Mouse (Mus musculus) urinary bladder, adult 2 months (tissue): ENCODE measurements around the gene Brca2. TPM values are rescaled to one million over a fixed set of nuclear protein-coding genes. Genes with fewer than 3 reads are reported as not detected.

ENCODE experiments used
- DNase-seq: peaks from one replicate; pipeline ENCODE4 v3.0.0; 2022; ENCODE audit warnings: low spot score
- polyA plus RNA-seq: library from polyadenylated mRNA; depleted of rRNA; stranded (reverse); fragments of >200 nt; gene quantifications from 2 replicates; pipeline ENCODE4 v1.2.3, GENCODE M21; 2012; rRNA removed

The Brca2 gene
- polyA plus RNA-seq, 1 experiment = 5.7 TPM

GRCm38 (mm10) chr5:150598202-150599119, 76.0 kb downstream of the Brca2 start:
- no peak for DNase-seq

GRCm38 (mm10) chr5:150599301-150600294, 77.2 kb downstream of the Brca2 start:
- no peak for DNase-seq

- DNase-seq = no peak
These were observed 78.4 kb downstream of the Brca2 start for GRCm38 (mm10) chr5:150600554-150601440.

GRCm38 (mm10) chr5:150601441-150602230, 79.2 kb downstream of the Brca2 start:
- DNase-seq = no peak

DNA sequence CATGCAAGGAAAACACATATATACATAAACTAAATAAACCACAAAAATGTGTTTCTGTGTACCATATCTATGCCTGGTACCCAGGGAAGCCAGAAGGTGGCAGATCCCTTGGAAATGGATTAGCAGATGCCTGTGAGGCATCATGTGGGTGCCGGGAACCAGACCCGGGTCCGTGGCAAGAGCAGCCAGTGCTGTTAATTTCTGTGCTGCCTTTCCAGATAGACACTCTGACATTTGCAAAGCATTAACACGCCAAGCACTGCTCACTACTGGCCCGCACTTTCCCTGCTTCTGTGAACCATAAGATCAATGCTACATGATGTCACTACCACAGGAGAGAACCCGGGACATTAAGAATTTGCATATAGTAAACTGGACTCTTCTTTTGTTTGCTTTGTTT, 83.7 kb downstream of the Brca2 start:
- DNase-seq = no peak

GRCm38 (mm10) chr5:150607631-150608030, 85.2 kb downstream of the Brca2 start:
- DNase-seq = no peak

DNA sequence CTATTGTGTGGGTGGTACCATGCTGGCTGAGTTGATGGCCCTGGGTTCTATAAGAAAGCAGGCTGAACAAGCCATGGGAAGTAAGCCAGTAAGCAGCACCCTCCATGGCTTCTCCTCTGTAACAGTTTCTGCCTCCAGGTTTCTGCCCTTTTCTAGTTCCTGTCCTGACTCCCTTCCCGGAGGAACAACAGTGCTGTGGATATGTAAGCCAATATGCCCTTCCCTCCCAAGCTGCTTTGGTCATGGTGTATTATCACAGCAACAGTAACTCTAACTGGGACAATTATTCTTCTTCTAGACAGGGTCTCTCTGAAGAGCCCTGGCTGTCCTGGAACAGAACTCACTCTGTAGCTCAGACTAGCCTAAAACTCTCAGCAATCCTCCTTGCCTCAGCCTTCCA, 88.7 kb downstream of the Brca2 start:
- DNase-seq = no peak

DNA sequence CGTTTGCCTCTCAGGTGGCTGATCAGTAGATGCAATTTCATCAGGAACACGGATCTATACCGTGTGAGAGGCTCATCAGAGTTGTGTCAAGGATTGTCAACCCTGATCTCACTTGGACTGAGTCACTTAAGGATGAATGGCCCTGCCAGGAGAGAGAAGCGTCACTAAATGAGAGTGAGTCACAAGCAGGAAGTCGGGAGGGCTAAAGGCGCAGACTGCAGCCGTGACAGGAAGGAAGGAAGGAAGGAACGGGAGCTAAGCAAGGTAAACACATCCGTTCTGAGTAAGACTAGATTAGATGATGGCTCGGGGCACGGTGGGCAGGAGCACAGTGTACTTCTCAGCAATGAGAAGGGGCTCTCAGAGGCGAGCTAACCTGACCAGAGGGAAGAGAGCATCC, 89.3 kb downstream of the Brca2 start:
- no peak for DNase-seq

DNA sequence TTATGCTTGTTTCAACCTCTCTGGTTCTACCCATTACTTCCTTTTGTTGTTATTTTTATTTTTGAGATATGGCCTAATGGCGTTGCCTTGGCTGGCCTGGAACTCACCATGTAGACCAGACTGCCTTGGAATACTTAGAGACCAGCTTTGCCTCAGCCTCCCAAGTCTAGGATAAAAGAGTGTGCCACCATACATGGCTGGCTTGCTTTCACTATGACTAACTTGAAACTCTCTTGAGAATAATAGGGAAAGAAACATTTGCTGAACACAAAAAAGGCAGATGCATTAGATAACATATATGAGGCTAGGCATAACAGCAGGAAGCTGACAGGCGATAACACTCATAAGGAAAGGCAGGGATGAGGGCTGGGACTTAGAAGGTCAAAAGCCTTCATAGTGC, 91.6 kb downstream of the Brca2 start:
- DNase-seq = no peak

GRCm38 (mm10) chr5:150616216-150616615, 93.8 kb downstream of the Brca2 start:
- no peak for DNase-seq

DNA sequence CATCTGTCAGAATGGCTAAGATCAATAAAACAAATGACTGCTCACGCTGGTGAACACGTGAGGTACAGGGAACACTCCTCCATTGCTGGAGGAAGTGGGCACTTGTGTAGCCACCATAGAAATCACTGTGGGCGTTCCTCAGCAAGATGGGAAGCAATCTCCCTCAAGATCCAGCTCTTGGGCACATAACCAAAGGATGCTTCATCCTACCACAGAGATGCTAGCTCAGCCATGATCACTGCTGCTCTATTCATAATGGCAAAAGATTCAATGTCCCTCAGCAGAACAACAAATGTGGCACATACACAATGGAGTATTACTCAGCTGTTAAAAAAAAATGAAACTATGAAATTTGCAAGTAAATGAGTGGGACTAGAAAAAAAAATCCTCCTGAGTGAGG, 94.3 kb downstream of the Brca2 start:
- no peak for DNase-seq

DNA sequence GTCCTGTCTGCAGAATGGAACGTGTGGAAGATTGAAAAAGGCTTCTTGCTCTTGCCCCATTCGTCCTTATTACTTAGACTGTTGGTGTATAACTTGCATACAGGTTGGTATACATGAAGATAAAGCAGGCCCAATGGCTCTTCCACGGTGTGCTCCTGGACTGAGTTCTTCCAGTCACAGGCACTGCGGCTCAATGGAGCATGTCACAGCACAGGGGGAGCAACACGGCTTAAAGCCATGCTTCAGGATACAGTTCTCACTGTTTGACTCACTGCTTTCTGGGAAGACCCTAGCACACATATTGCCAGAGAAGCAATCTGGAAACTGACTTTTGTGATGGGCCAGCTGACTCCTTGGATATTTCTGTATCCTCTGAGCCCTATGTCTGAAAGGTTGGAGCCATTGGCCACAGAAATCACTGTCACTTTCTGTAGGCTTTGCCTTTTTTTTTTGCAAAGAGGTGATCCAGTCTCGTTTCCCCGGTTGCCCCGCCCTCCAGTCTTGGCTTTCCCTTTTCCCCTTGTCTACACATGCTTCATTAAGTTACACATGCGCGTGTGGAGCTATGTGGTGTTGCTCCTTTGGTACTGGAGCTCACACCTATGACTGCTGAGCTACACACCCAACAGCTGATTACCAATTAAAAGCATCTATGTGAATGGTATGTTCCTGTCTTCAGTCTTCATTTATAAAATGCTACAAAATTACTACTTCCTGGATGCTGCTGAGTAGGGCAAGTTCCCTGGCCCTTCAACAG, 96.3 kb downstream of the Brca2 start:
- DNase-seq = no peak

Other genes starting within 250 kb of the Brca2 start
- not detected in 2 replicates for gene Zar1l, start 4.5 kb upstream of the Brca2 start, polyA plus RNA-seq
- gene N4bp2l1, start 74.6 kb downstream of the Brca2 start, polyA plus RNA-seq = 20.4 and 23.6 TPM in 2 replicates
- 28.7 and 30.1 TPM in 2 replicates for gene N4bp2l2, start 143.6 kb downstream of the Brca2 start, polyA plus RNA-seq
- 15.6 and 19.4 TPM in 2 replicates for gene Pds5b, start 151.1 kb downstream of the Brca2 start, polyA plus RNA-seq